Mouse (Mus musculus): ENCODE measurements around the gene Arl4c. TPM values are rescaled to one million over a fixed set of nuclear protein-coding genes. Genes with fewer than 3 reads are reported as not detected.
A peak's percentile ranks its signal among the peaks of the same experiment; 100 is the strongest.

The Arl4c gene
- polyA plus RNA-seq, 1 experiment: 0.83 TPM

- peak overlapping the region; percentile 42; the same call in 1 of the 2 replicates for H3K27ac ChIP-seq (replicated peaks; ENCODE audit: low read depth, low read length)
- H3K4me1 ChIP-seq (ENCODE audit: control insufficient read depth, insufficient read depth, insufficient read length, low read length): peaks cover 7% of the 10 kb centered on the region; the same call in 1 of the 2 replicates
- H3K4me3 ChIP-seq (ENCODE audit: insufficient read depth, low read depth, low read length): no peak overlapping the region
These were observed 47.2 kb downstream of the Arl4c start for GRCm38 (mm10) chr1:88654521-88655472.

GRCm38 (mm10) chr1:88653614-88654520, 48.2 kb downstream of the Arl4c start:
- Histone ChIP-seq H3K27ac (replicated peaks; ENCODE audit: low read depth, low read length) (no peak overlapping the region), H3K4me1 (ENCODE audit: control insufficient read depth, insufficient read depth, insufficient read length, low read length) (peaks cover 7% of the 10 kb centered on the region; the same call in 1 of the 2 replicates), H3K4me3 (ENCODE audit: insufficient read depth, low read depth, low read length) (no peak overlapping the region)

- no peaks in the 10 kb centered on the region for H3K4me1 ChIP-seq (ENCODE audit: control insufficient read depth, insufficient read depth, insufficient read length, low read length)
- no peak overlapping the region for H3K4me3 ChIP-seq (ENCODE audit: insufficient read depth, low read depth, low read length)
- H3K27ac ChIP-seq (replicated peaks; ENCODE audit: low read depth, low read length): no peak overlapping the region; the same call in 1 of the 2 replicates
These were observed 49.3 kb downstream of the Arl4c start for GRCm38 (mm10) chr1:88652682-88653081.

GRCm38 (mm10) chr1:88651668-88652067, 50.4 kb downstream of the Arl4c start:
- Histone ChIP-seq H3K4me1 (ENCODE audit: control insufficient read depth, insufficient read depth, insufficient read length, low read length) (no peaks in the 10 kb centered on the region), H3K4me3 (ENCODE audit: insufficient read depth, low read depth, low read length) (no peak overlapping the region), H3K27ac (replicated peaks; ENCODE audit: low read depth, low read length) (no peak overlapping the region)

- Histone ChIP-seq H3K4me1 (ENCODE audit: control insufficient read depth, insufficient read depth, insufficient read length, low read length) (no peaks in the 10 kb centered on the region), H3K27ac (replicated peaks; ENCODE audit: low read depth, low read length) (no peak overlapping the region), H3K4me3 (ENCODE audit: insufficient read depth, low read depth, low read length) (no peak overlapping the region)
These were observed 53.3 kb downstream of the Arl4c start for GRCm38 (mm10) chr1:88648742-88649141.

DNA sequence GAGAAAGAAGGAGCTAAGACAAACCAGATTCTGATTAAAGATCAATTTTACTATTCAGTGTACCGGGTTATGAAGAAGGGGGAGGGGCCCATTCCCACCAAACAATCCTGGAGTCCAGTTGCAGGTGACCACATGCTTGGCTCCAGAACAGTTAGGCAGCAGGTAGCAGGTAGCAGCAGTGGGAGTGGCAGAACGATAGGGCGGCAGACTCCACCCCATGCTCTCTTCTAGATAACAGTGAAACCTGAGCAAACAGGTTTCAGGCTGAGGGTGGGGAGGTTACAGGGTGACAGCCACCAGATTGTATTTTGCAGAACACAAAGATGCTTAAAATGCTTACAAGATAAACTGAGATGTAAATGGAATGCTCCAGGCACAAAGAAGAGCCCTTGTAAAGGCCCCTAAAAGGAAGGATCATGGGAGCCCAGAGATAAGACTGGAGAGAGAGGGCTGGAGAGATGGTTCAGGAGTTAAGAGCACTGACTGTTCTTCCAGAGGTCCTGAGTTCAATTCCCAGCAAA, 56.4 kb downstream of the Arl4c start:
- no peak overlapping the region for H3K27ac ChIP-seq (replicated peaks; ENCODE audit: low read depth, low read length)
- no peaks in the 10 kb centered on the region for H3K4me1 ChIP-seq (ENCODE audit: control insufficient read depth, insufficient read depth, insufficient read length, low read length)
- H3K4me3 ChIP-seq (ENCODE audit: insufficient read depth, low read depth, low read length): no peak overlapping the region

DNA sequence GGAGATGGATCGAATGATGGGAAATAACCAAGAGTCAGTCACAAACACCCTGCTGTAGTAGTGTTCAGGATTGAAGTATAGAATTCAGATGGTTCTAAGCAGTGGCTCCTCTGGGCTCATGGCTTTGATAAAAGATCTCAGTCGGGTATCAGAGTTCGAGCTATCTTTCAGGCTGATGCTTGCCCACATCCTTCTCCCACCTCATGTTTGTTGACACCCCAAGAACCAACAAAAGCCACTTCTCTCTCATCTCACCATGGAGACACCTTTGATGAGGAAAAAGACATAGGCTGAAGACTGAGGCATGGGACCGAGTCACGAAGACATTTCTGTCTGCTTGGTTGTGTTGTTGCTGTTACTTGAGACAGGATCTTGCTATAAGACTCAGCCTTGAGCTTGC, 57.6 kb downstream of the Arl4c start:
- Histone ChIP-seq H3K27ac (replicated peaks; ENCODE audit: low read depth, low read length) (no peak overlapping the region), H3K4me1 (ENCODE audit: control insufficient read depth, insufficient read depth, insufficient read length, low read length) (no peaks in the 10 kb centered on the region)

DNA sequence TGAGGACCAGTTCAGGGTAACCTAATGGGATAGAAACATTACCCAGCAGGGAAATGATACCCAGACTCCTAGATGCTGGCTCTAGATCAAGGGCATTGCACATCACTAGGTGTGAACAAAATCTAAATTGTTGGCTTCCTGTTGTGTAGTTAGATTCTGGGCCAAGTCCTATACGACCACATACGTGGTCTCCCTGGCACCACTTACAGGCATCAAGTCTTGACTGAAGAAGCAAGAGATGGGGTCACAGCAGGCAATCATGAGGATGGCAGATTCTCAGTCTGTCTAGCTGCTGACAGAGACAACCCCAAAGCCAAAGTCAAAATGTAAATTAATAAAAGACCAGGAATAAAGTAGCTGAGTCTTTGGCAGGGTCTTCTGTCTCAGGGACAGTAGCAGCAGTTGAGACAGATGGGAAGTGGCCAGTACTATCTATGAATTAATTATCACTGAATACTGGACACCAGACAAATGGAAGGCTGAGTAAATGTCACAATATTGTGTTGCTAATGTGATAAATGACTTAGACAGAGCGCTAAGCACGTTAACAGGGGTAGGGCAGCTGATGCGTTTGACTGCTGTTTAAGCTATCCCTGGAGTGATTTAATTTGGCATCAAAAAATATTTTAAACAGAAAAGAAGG, 58.7 kb downstream of the Arl4c start:
- Histone ChIP-seq H3K4me1 (ENCODE audit: control insufficient read depth, insufficient read depth, insufficient read length, low read length) (no peaks in the 10 kb centered on the region), H3K27ac (replicated peaks; ENCODE audit: low read depth, low read length) (no peak overlapping the region), H3K4me3 (ENCODE audit: insufficient read depth, low read depth, low read length) (no peak overlapping the region)

More for the DNA sequence above, 57.6 kb downstream of the Arl4c start:
- no peak overlapping the region for H3K4me3 ChIP-seq (ENCODE audit: insufficient read depth, low read depth, low read length)

DNA sequence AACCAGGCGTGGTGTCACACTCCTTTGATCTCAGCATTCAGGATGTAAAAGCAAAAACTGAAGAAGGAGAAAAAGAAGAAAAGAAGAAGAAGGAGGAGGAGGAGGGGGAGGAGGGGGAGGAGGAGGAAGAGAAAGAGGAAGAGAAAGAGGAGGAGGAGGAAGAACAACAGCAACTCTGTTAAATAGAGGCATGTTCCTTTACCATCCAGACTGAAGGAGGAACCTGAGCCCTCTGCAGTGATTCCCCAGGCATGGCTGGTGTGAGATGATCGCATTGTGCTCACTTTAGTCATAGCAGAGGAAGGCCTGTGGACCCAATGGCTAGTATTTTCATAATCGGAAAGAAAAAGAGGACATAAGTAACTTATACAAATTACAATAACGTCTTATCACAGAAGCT, 59.3 kb downstream of the Arl4c start:
- Histone ChIP-seq H3K27ac (replicated peaks; ENCODE audit: low read depth, low read length) (no peak overlapping the region), H3K4me1 (ENCODE audit: control insufficient read depth, insufficient read depth, insufficient read length, low read length) (no peaks in the 10 kb centered on the region), H3K4me3 (ENCODE audit: insufficient read depth, low read depth, low read length) (no peak overlapping the region)

GRCm38 (mm10) chr1:88641678-88642215, 60.3 kb downstream of the Arl4c start:
- no peaks in the 10 kb centered on the region for H3K4me1 ChIP-seq (ENCODE audit: control insufficient read depth, insufficient read depth, insufficient read length, low read length)
- H3K4me3 ChIP-seq (ENCODE audit: insufficient read depth, low read depth, low read length): no peak overlapping the region
- H3K27ac ChIP-seq (replicated peaks; ENCODE audit: low read depth, low read length): no peak overlapping the region

DNA sequence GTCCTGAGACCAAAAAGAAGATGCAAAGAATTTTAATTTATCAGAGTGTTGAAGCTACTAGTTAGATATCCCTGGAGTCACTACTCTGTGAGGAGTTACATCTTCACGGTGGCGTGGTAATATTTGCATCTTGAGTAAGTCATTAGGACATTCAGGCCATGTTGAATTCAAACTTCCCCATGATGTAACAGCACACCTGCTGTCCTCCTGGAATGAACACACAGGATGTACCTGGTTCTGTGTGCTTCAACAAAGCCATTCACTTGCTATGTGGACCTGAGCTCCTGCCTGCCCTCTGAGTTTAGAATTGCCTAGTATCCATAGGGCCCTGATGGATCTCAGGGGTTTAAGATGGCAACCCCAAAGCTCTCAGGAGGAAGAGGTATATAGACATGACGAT, 60.8 kb downstream of the Arl4c start:
- Histone ChIP-seq H3K4me3 (ENCODE audit: insufficient read depth, low read depth, low read length) (no peak overlapping the region), H3K27ac (replicated peaks; ENCODE audit: low read depth, low read length) (no peak overlapping the region), H3K4me1 (ENCODE audit: control insufficient read depth, insufficient read depth, insufficient read length, low read length) (no peaks in the 10 kb centered on the region)

DNA sequence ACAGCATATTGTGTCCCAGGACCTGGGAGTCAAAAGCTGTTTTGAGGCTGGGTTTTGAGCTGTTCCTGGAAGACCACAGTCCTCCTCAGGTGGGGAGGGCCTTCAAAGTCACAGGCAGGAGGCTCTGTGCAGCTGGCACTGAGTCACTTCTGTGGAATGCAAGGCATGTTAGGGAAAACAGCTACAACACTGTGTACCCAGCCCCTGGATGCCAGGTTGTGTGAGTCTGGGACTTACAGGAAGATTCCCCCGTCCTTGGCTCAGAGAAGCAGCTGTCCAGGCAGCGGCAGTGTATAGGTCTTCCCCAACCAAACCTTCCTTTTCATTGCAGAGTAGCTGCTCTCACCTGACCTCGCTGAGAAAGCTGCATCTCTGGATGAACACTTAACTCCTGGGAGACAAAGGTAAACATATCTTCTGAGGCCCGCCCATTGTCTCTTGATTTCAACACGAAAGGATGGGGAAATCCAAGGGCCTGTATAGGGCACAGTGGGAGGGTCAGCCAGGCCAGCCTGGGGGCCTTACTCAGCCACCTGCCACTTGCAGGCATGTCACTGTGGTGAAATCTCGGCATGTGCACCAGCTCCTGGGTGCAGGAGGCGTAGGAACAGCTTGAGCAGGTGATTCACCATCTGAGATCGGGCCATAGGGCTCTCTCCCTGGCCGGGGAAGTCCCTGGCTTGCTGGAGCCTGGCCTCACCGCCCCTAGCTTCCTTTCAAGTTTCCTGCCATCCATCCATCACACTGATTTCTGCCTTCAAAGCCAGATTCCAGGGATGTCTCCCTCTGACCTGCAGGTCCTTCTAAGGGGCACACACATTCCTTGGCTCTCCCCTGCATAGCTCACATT, 62.4 kb downstream of the Arl4c start:
- Histone ChIP-seq H3K4me3 (ENCODE audit: insufficient read depth, low read depth, low read length) (no peak overlapping the region), H3K4me1 (ENCODE audit: control insufficient read depth, insufficient read depth, insufficient read length, low read length) (peaks cover 6% of the 10 kb centered on the region; the same call in 1 of the 2 replicates), H3K27ac (replicated peaks; ENCODE audit: low read depth, low read length) (no peak overlapping the region)

- no peak overlapping the region for H3K27ac ChIP-seq (replicated peaks; ENCODE audit: low read depth, low read length)
- peaks cover 7% of the 10 kb centered on the region; the same call in 1 of the 2 replicates for H3K4me1 ChIP-seq (ENCODE audit: control insufficient read depth, insufficient read depth, insufficient read length, low read length)
- H3K4me3 ChIP-seq (ENCODE audit: insufficient read depth, low read depth, low read length): no peak overlapping the region
These were observed 63.4 kb downstream of the Arl4c start for GRCm38 (mm10) chr1:88638622-88639021.
